Mouse (Mus musculus) limb, embryonic 15.5 days (tissue): ENCODE data around the gene Tmem140. TPM values are rescaled to one million over a fixed set of nuclear protein-coding genes. Genes with fewer than 3 reads are reported as not detected.

ENCODE experiments used
- ATAC-seq: fragments of 200-750 bp; cut with Nextera tagmentation; 2 replicates; pipeline ENCODE4 v1.8.0; 2017; ENCODE audit warnings: low read depth, moderate TSS enrichment; ENCODE audit not compliant: insufficient number of reproducible peaks, low FRiP score, low TSS enrichment
- H3K27ac ChIP-seq: fragments of 300-500 bp; sonication (generic); 2 replicates; pipeline ENCODE4 v1.5.1; 2015; ENCODE audit warnings: moderate library complexity, mild to moderate bottlenecking, inconsistent platforms
- H3K27me3 ChIP-seq: fragments of 300-500 bp; sonication (generic); 2 replicates; pipeline ENCODE4 v1.6.1; 2015; ENCODE audit warnings: inconsistent platforms
- H3K36me3 ChIP-seq: fragments of 300-500 bp; sonication (generic); 2 replicates; pipeline ENCODE4 v1.6.1; 2015; ENCODE audit warnings: inconsistent platforms
- H3K4me1 ChIP-seq: fragments of 300-500 bp; sonication (generic); 2 replicates; pipeline ENCODE4 v1.6.1; 2015; ENCODE audit warnings: inconsistent platforms
- H3K4me2 ChIP-seq: fragments of 300-500 bp; sonication (generic); 2 replicates; pipeline ENCODE4 v1.6.1; 2015; ENCODE audit warnings: mild to moderate bottlenecking, inconsistent platforms
- H3K4me3 ChIP-seq: fragments of 300-500 bp; sonication (generic); 2 replicates; pipeline ENCODE4 v1.5.1; 2015; ENCODE audit warnings: mild to moderate bottlenecking, inconsistent platforms
- H3K9ac ChIP-seq: fragments of 300-500 bp; sonication (generic); 2 replicates; pipeline ENCODE4 v1.6.1; 2015; ENCODE audit warnings: inconsistent platforms
- H3K9me3 ChIP-seq: fragments of 300-500 bp; sonication (generic); 2 replicates; pipeline ENCODE4 v1.6.1; 2016; ENCODE audit warnings: inconsistent platforms
- WGBS: fragments of 180-500 bp; shearing (Covaris S2); methylation state at CpG from one replicate; pipeline ENCODE4 v1.1.7; 2015; 5-methylcytosine and 5-hydroxymethylcytosine counted together
- polyA plus RNA-seq: library from polyadenylated mRNA; unstranded; fragments of >200 nt; fragmentation: Nextera tagmentation; extraction: Ambion mirVana; gene quantifications from 2 replicates; pipeline ENCODE4 v1.2.1, GENCODE M21; 2015

The Tmem140 gene
- polyA plus RNA-seq, 1 experiment from 2014 or later = 2.4 TPM

- H3K9ac ChIP-seq = no peak overlapping the region
- 77% methylated on average over 20 of the region's 20 CpGs for WGBS
- H3K4me2 ChIP-seq = no peak overlapping the region
- no peaks in the 10 kb centered on the region for H3K9me3 ChIP-seq
- H3K4me3 ChIP-seq = no peak overlapping the region
- H3K4me1 ChIP-seq = peaks cover 35% of the 10 kb centered on the region
- H3K27ac ChIP-seq = no peak overlapping the region
- no peak for ATAC-seq
- peaks cover 4% of the 10 kb centered on the region; the same call in 1 of the 2 replicates for H3K36me3 ChIP-seq
- no peaks in the 10 kb centered on the region for H3K27me3 ChIP-seq
Observed at GRCm38 (mm10) chr6:34868507-34869217, 5.7 kb downstream of the Tmem140 start.

- Histone ChIP-seq H3K4me2 (no peak overlapping the region), H3K27me3 (no peaks in the 10 kb centered on the region), H3K4me3 (no peak overlapping the region), H3K27ac (peak overlapping the region; percentile 71), H3K4me1 (peaks cover 36% of the 10 kb centered on the region), H3K9ac (no peak overlapping the region), H3K9me3 (no peaks in the 10 kb centered on the region), H3K36me3 (peaks cover 8% of the 10 kb centered on the region; the same call in 1 of the 2 replicates)
- 74% methylated on average over 13 of the region's 13 CpGs for WGBS
- ATAC-seq = no peak
Observed at GRCm38 (mm10) chr6:34869225-34869915, 6.4 kb downstream of the Tmem140 start.

- WGBS = 62% methylated on average over 5 of the region's 5 CpGs
- Histone ChIP-seq H3K4me1 (peaks cover 39% of the 10 kb centered on the region), H3K27ac (peak overlapping the region; percentile 71)
Observed at GRCm38 (mm10) chr6:34870136-34870535, 7.2 kb downstream of the Tmem140 start.

GRCm38 (mm10) chr6:34870724-34871123, 7.8 kb downstream of the Tmem140 start:
- Histone ChIP-seq H3K27ac (peak overlapping the region; percentile 71), H3K4me1 (peaks cover 33% of the 10 kb centered on the region), H3K4me3 (no peak overlapping the region), H3K27me3 (no peaks in the 10 kb centered on the region), H3K4me2 (no peak overlapping the region), H3K9ac (no peak overlapping the region), H3K9me3 (no peaks in the 10 kb centered on the region), H3K36me3 (peaks cover 8% of the 10 kb centered on the region; the same call in 1 of the 2 replicates)
- 37% methylated on average over 5 of the region's 5 CpGs for WGBS
- no peak for ATAC-seq

More at GRCm38 (mm10) chr6:34870136-34870535, 7.2 kb downstream of the Tmem140 start:
- Histone ChIP-seq H3K27me3 (no peaks in the 10 kb centered on the region), H3K9ac (no peak overlapping the region), H3K9me3 (no peaks in the 10 kb centered on the region), H3K4me3 (no peak overlapping the region), H3K36me3 (peaks cover 8% of the 10 kb centered on the region; the same call in 1 of the 2 replicates), H3K4me2 (no peak overlapping the region)
- no peak for ATAC-seq

GRCm38 (mm10) chr6:34871929-34872328, 9.0 kb downstream of the Tmem140 start:
- no peak overlapping the region for H3K27ac ChIP-seq
- H3K36me3 ChIP-seq = peaks cover 8% of the 10 kb centered on the region; the same call in 1 of the 2 replicates
- H3K4me1 ChIP-seq = peaks cover 33% of the 10 kb centered on the region
- H3K27me3 ChIP-seq = no peaks in the 10 kb centered on the region
- WGBS = 81% methylated on average over 7 of the region's 7 CpGs
- H3K4me3 ChIP-seq = no peak overlapping the region
- H3K9ac ChIP-seq = no peak overlapping the region
- H3K9me3 ChIP-seq = no peaks in the 10 kb centered on the region
- no peak overlapping the region for H3K4me2 ChIP-seq
- no peak for ATAC-seq

- H3K4me2 ChIP-seq = no peak overlapping the region
- H3K36me3 ChIP-seq = peaks cover 8% of the 10 kb centered on the region; the same call in 1 of the 2 replicates
- H3K4me1 ChIP-seq = peaks cover 33% of the 10 kb centered on the region
- H3K27ac ChIP-seq = no peak overlapping the region
- no peak for ATAC-seq
- 82% methylated on average over 10 of the region's 10 CpGs for WGBS
- no peaks in the 10 kb centered on the region for H3K9me3 ChIP-seq
- H3K9ac ChIP-seq = no peak overlapping the region
- no peak overlapping the region for H3K4me3 ChIP-seq
- no peaks in the 10 kb centered on the region for H3K27me3 ChIP-seq
Observed at GRCm38 (mm10) chr6:34872871-34873270, 9.9 kb downstream of the Tmem140 start.

- Histone ChIP-seq H3K27me3 (no peaks in the 10 kb centered on the region), H3K4me1 (peaks cover 43% of the 10 kb centered on the region), H3K9me3 (no peaks in the 10 kb centered on the region), H3K36me3 (peaks cover 8% of the 10 kb centered on the region; the same call in 1 of the 2 replicates), H3K9ac (no peak overlapping the region), H3K27ac (no peak overlapping the region; the same call in none of the 2 replicates), H3K4me3 (no peak overlapping the region), H3K4me2 (no peak overlapping the region)
- WGBS = 70% methylated on average over 21 of the region's 21 CpGs
- no peak for ATAC-seq
Observed at GRCm38 (mm10) chr6:34874101-34874921, 11.4 kb downstream of the Tmem140 start.

GRCm38 (mm10) chr6:34875268-34875761, 12.4 kb downstream of the Tmem140 start:
- Histone ChIP-seq H3K4me3 (no peak overlapping the region), H3K9ac (no peak overlapping the region), H3K27ac (no peak overlapping the region), H3K27me3 (no peaks in the 10 kb centered on the region), H3K9me3 (no peaks in the 10 kb centered on the region), H3K4me2 (no peak overlapping the region), H3K36me3 (peaks cover 12% of the 10 kb centered on the region), H3K4me1 (peaks cover 36% of the 10 kb centered on the region)
- ATAC-seq = no peak
- 86% methylated on average over 15 of the region's 15 CpGs for WGBS

- Histone ChIP-seq H3K36me3 (peaks cover 21% of the 10 kb centered on the region), H3K4me1 (peaks cover 28% of the 10 kb centered on the region), H3K27ac (no peak overlapping the region), H3K27me3 (no peaks in the 10 kb centered on the region), H3K4me2 (peak overlapping the region; percentile 56; the same call in 1 of the 2 replicates), H3K9ac (0 out of 2 replicates have a peak overlapping the region, but pooled peaks have one; percentile 74), H3K9me3 (no peaks in the 10 kb centered on the region), H3K4me3 (0 out of 2 replicates have a peak overlapping the region, but pooled peaks have one; percentile 64)
- no peak for ATAC-seq
- WGBS = 59% methylated on average over 12 of the region's 12 CpGs
Observed at GRCm38 (mm10) chr6:34875966-34876834, 13.3 kb downstream of the Tmem140 start.

GRCm38 (mm10) chr6:34876835-34877156, 13.8 kb downstream of the Tmem140 start:
- Histone ChIP-seq H3K9me3 (no peaks in the 10 kb centered on the region), H3K4me3 (peak overlapping the region; percentile 64), H3K9ac (peak overlapping the region; percentile 74; the same call in 1 of the 2 replicates), H3K4me2 (peak overlapping the region; percentile 56), H3K27ac (no peak overlapping the region), H3K36me3 (peaks cover 21% of the 10 kb centered on the region), H3K27me3 (no peaks in the 10 kb centered on the region), H3K4me1 (peaks cover 27% of the 10 kb centered on the region)
- ATAC-seq = no peak
- WGBS = 34% methylated on average over 2 of the region's 2 CpGs
